Mouse (Mus musculus) macrophage (primary cell): Measurements from ENCODE around the gene Svs1. TPM values are rescaled to one million over a fixed set of nuclear protein-coding genes. Genes with fewer than 3 reads are reported as not detected.
A peak's percentile ranks its signal among the peaks of the same experiment; 100 is the strongest.

Experiments used
- H3K27ac ChIP-seq: fragments of 350-480 bp; formaldehyde crosslinking; 2 replicates; pipeline ENCODE4 v1.9.0; 2021
- H3K36me3 ChIP-seq: fragments of 350-480 bp; formaldehyde crosslinking; 2 replicates; pipeline ENCODE4 v1.9.0; 2021; ENCODE audit errors: inconsistent target
- H3K4me3 ChIP-seq: fragments of 350-480 bp; formaldehyde crosslinking; 2 replicates; pipeline ENCODE4 v1.9.0; 2021; ENCODE audit errors: inconsistent target
- H3K79me2 ChIP-seq: fragments of 350-480 bp; formaldehyde crosslinking; 2 replicates; pipeline ENCODE4 v1.9.0; 2021; ENCODE audit errors: inconsistent target
- WGBS: methylation state at CpG from one replicate; pipeline ENCODE4 v1.1.7; 2026; ENCODE audit warnings: inconsistent platforms; ENCODE audit not compliant: missing documents; 5-methylcytosine and 5-hydroxymethylcytosine counted together
- polyA plus RNA-seq: library from polyadenylated mRNA; stranded (reverse); fragments of 250-400 nt; gene quantifications from 3 replicates; pipeline ENCODE4 v1.2.4, GENCODE M21; 2018; ENCODE audit warnings: inconsistent platforms

Gene Svs1
- polyA plus RNA-seq, 1 experiment from 2014 or later: not detected

DNA sequence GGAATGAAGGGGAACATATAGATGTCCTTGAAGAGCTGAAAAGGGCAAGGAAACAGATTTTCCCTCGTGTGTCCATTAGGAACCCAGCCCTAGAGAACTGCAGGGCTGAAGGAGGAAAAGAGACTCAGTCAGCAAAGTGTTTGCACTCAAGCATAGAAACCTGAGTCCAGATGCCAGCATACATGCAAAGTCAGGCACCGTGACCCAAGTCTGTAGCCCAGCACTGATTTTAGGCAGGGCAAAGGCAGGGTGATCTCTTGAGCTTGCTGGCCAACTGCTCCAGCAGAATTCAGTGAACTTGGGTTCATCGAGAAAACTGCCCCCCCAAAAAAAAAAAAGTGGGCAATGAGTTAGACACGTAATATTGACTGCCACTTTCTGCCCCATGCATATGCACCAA is 5.3 kb downstream of the Svs1 start:
- Histone ChIP-seq H3K36me3 (no peaks in the 10 kb centered on the region), H3K79me2 (no peaks in the 10 kb centered on the region), H3K27ac (no peak overlapping the region), H3K4me3 (no peak overlapping the region)
- 81% methylated on average over 4 of the region's 4 CpGs for WGBS

- 89% methylated on average over 6 of the region's 6 CpGs for WGBS
- Histone ChIP-seq H3K79me2 (no peaks in the 10 kb centered on the region), H3K4me3 (no peak overlapping the region), H3K36me3 (no peaks in the 10 kb centered on the region), H3K27ac (no peak overlapping the region)
Measured at GRCm38 (mm10) chr6:48998186-48998585, 11.5 kb downstream of the Svs1 start.

GRCm38 (mm10) chr6:48998796-48999195 is 12.1 kb downstream of the Svs1 start:
- no peak overlapping the region for H3K27ac ChIP-seq
- H3K79me2 ChIP-seq: no peaks in the 10 kb centered on the region
- 87% methylated on average over 4 of the region's 4 CpGs for WGBS
- no peaks in the 10 kb centered on the region for H3K36me3 ChIP-seq
- no peak overlapping the region for H3K4me3 ChIP-seq

- Histone ChIP-seq H3K27ac (no peak overlapping the region), H3K36me3 (no peaks in the 10 kb centered on the region), H3K79me2 (peaks cover 7% of the 10 kb centered on the region), H3K4me3 (no peak overlapping the region)
- 80% methylated on average over 4 of the region's 4 CpGs for WGBS
Measured at GRCm38 (mm10) chr6:49003381-49003780, 16.7 kb downstream of the Svs1 start.

- H3K4me3 ChIP-seq: peak overlapping the region; percentile 7; the same call in 1 of the 2 replicates
- no peaks in the 10 kb centered on the region for H3K36me3 ChIP-seq
- 1% methylated on average over 9 of the region's 9 CpGs for WGBS
- H3K79me2 ChIP-seq: peaks cover 29% of the 10 kb centered on the region
- H3K27ac ChIP-seq: peak overlapping the region; percentile 34
Measured at GRCm38 (mm10) chr6:49007981-49008380, 21.3 kb downstream of the Svs1 start.

GRCm38 (mm10) chr6:49008420-49009160 is 21.9 kb downstream of the Svs1 start:
- H3K4me3 ChIP-seq: peak overlapping the region; percentile 7; the same call in 1 of the 2 replicates
- peaks cover 29% of the 10 kb centered on the region for H3K79me2 ChIP-seq
- 57% methylated on average over 11 of the region's 13 CpGs for WGBS
- H3K27ac ChIP-seq: peak overlapping the region; percentile 34
- no peaks in the 10 kb centered on the region for H3K36me3 ChIP-seq

- 75% methylated on average over 6 of the region's 7 CpGs for WGBS
- Histone ChIP-seq H3K36me3 (no peaks in the 10 kb centered on the region), H3K27ac (peak overlapping the region; percentile 34; the same call in 1 of the 2 replicates), H3K79me2 (peaks cover 29% of the 10 kb centered on the region), H3K4me3 (no peak overlapping the region)
Measured at GRCm38 (mm10) chr6:49009161-49009555, 22.5 kb downstream of the Svs1 start.

DNA sequence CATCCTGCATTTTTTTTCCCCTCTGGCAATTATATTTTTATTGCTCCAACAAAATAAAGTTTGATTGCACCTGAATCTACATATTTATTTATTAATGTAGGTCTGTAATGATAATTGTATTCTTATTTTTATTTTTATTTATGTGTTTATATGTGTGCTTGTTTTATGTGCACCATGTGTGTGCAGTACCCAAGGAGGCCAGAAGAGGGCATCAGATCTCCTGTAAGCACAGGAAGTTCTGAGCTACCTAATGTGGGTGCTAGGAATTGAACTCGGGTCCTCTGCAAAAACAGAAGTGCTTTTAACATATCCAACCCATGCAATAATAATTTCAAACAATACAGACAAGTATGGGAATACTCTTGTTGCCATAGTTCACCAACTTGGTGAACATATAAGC is 23.0 kb downstream of the Svs1 start:
- Histone ChIP-seq H3K36me3 (no peaks in the 10 kb centered on the region), H3K27ac (peak overlapping the region; percentile 100), H3K4me3 (no peak overlapping the region), H3K79me2 (peaks cover 29% of the 10 kb centered on the region)
- WGBS: 71% methylated on average over 1 of the region's 1 CpGs

- peaks cover 29% of the 10 kb centered on the region for H3K79me2 ChIP-seq
- no peak overlapping the region for H3K4me3 ChIP-seq
- peak overlapping the region; percentile 100 for H3K27ac ChIP-seq
- H3K36me3 ChIP-seq: no peaks in the 10 kb centered on the region
- 29% methylated on average over 5 of the region's 5 CpGs for WGBS
Measured at GRCm38 (mm10) chr6:49011191-49011590, 24.5 kb downstream of the Svs1 start.

GRCm38 (mm10) chr6:49013023-49013422 is 26.4 kb downstream of the Svs1 start:
- WGBS: 8% methylated on average over 4 of the region's 4 CpGs

DNA sequence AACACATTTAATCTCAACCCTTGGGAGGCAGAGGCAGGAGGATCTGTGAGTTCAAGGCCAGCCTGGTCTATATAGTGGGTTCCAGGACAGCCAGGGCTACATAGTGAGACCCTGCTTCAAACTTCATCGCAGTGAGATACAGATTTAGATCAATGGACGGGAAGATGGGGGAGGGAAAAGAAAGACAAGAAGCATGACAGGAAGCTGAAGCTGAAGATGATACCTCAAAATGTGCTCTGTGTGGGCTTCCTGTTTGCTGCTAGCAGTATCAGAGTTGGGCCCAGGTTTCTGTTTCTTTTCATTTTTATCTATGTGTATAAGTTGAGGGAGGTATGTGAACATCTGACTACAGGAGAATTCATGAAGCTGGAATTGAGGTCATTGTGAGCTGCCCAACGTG is 26.8 kb downstream of the Svs1 start:
- WGBS: 48% methylated on average over 2 of the region's 3 CpGs
- Histone ChIP-seq H3K4me3 (no peak overlapping the region), H3K27ac (peak overlapping the region; percentile 100), H3K79me2 (peaks cover 22% of the 10 kb centered on the region), H3K36me3 (no peaks in the 10 kb centered on the region)

More at GRCm38 (mm10) chr6:49013023-49013422, 26.4 kb downstream of the Svs1 start:
- peak overlapping the region; percentile 100 for H3K27ac ChIP-seq
- peaks cover 26% of the 10 kb centered on the region for H3K79me2 ChIP-seq
- H3K36me3 ChIP-seq: no peaks in the 10 kb centered on the region
- H3K4me3 ChIP-seq: no peak overlapping the region

- 28% methylated on average over 12 of the region's 12 CpGs for WGBS
- peak overlapping the region; percentile 19 for H3K27ac ChIP-seq
Measured at GRCm38 (mm10) chr6:49017150-49017549, 30.5 kb downstream of the Svs1 start.

GRCm38 (mm10) chr6:49019341-49019740 is 32.7 kb downstream of the Svs1 start:
- Histone ChIP-seq H3K36me3 (no peaks in the 10 kb centered on the region), H3K79me2 (no peaks in the 10 kb centered on the region), H3K27ac (no peak overlapping the region), H3K4me3 (no peak overlapping the region)
- WGBS: 90% methylated on average over 1 of the region's 1 CpGs

More at GRCm38 (mm10) chr6:49017150-49017549, 30.5 kb downstream of the Svs1 start:
- no peaks in the 10 kb centered on the region for H3K79me2 ChIP-seq
- H3K4me3 ChIP-seq: no peak overlapping the region
- no peaks in the 10 kb centered on the region for H3K36me3 ChIP-seq

- no peaks in the 10 kb centered on the region for H3K79me2 ChIP-seq
- peak overlapping the region; percentile 79 for H3K27ac ChIP-seq
- H3K36me3 ChIP-seq: no peaks in the 10 kb centered on the region
- no peak overlapping the region for H3K4me3 ChIP-seq
- 28% methylated on average over 14 of the region's 14 CpGs for WGBS
Measured at GRCm38 (mm10) chr6:49021141-49022012, 34.7 kb downstream of the Svs1 start.

- Histone ChIP-seq H3K27ac (peak overlapping the region; percentile 79), H3K79me2 (no peaks in the 10 kb centered on the region), H3K36me3 (no peaks in the 10 kb centered on the region), H3K4me3 (no peak overlapping the region)
- 79% methylated on average over 2 of the region's 2 CpGs for WGBS
Measured at GRCm38 (mm10) chr6:49022384-49022783, 35.7 kb downstream of the Svs1 start.
